Mouse (Mus musculus): ENCODE results near the gene Gm20388. TPM values are rescaled to one million over a fixed set of nuclear protein-coding genes. Genes with fewer than 3 reads are reported as not detected.

Gene Gm20388
- total RNA-seq, 1 experiment from 2014 or later: 35.7 TPM

GRCm38 (mm10) chr8:120872661-120873060 is 962.0 kb downstream of the Gm20388 start:
- ATAC-seq (replicated peaks; ENCODE audit: low read depth, poor library complexity, severe bottlenecking): no peak

DNA sequence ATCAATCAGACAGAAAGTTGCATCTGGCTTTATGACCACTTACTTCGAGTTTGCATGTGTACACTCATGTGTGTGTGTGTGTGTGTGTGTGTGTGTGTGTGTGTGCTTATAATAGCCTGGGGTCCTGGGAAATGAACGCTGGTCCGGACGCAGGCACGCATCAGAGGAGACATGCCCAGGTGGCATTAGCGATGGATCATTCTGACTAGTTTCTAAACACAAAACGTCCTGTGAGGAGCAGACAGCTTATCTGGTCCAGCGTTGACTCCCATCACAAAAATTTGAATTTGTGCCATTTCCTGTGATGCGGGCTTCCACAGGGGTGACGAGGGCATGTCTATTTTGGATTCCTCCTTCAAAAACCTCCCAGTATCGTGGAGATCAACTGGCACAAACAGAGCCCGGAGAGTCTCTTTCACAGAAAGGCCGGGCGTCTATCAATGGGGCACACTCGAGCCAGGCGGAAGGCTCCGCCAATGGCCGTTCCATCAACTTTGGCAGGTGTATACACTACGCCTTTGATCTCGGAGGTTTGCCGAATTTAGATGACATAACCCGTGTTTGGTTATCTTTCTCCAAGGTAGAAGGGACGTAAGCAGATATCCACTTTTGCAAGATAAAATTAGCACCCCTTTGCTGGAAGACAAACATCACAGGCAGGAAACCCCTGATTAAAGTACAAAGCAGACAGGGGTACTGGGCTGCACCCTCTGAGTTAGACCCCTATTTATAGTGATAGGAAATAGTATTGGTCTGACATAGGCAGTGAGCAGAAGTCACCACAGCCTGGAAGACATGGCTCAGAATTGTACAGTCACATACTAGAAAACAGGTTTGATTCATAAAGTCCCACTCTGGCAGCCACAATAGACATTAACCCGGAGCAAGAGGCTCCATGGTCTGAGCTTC is 965.6 kb downstream of the Gm20388 start:
- no peak for ATAC-seq (replicated peaks; ENCODE audit: low read depth, poor library complexity, severe bottlenecking)

DNA sequence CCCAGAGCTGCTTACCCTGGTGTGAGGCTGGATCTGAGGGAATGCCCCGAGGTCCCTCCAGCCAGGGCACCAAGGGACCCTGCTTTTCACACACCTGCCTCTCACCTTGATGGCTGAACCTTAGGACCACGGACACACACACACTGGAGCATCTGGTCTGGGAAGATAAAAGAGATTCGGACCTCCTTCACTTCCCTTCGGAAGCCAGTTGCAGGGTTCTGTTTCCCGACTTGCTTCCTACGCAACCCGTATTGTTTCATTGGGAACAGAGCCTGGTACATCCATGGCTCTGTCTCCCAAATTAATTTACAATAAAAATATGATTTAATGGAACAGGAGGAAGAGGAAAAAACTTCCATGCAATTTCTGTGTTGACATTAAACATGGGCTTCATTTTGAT is 966.4 kb downstream of the Gm20388 start:
- no peak for ATAC-seq (replicated peaks; ENCODE audit: low read depth, poor library complexity, severe bottlenecking)

GRCm38 (mm10) chr8:120879928-120880327 is 969.3 kb downstream of the Gm20388 start:
- ATAC-seq (replicated peaks; ENCODE audit: low read depth, poor library complexity, severe bottlenecking): no peak

DNA sequence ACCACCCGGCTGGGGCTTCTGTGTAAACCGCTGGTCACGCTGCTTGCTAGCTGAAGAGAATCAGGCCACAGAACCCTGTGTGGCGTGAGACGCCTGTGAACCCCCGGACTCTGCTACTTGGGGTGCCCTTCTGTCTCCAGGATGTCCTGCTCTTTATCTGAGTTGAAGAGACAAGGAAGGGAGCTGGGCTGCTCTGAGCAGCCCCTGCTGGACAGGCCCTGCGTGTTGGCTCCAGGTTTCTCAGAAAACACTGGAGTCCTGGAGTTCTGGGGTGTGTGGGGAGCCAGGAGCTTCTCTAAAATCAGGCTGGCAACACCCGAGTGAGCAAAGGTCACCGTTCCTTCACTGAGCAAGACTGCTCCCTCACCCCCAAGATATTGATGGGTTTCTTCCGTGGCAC is 971.0 kb downstream of the Gm20388 start:
- no peak for ATAC-seq (replicated peaks; ENCODE audit: low read depth, poor library complexity, severe bottlenecking)

- no peak for ATAC-seq (replicated peaks; ENCODE audit: low read depth, poor library complexity, severe bottlenecking)
These were observed 972.0 kb downstream of the Gm20388 start for GRCm38 (mm10) chr8:120882657-120883056.

DNA sequence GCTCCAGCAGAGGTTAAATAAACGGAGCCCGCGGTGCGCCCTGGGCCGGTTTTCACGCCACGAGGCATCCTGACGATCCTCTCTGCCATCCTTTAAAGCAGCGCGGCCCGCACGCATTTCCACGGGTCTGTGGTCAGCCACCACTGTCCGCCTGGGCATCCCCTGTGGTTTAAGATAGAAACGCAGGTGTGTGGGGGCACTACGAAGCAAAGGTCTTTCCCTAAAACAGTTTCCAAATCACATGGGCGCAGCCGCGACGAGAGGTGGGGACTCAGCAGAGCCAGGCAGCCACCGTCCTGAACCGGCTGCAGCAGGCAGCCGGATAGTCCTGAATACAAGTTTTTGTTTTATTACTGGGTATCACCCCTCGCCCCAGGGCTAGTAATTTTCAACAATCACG is 972.7 kb downstream of the Gm20388 start:
- no peak for ATAC-seq (replicated peaks; ENCODE audit: low read depth, poor library complexity, severe bottlenecking)

DNA sequence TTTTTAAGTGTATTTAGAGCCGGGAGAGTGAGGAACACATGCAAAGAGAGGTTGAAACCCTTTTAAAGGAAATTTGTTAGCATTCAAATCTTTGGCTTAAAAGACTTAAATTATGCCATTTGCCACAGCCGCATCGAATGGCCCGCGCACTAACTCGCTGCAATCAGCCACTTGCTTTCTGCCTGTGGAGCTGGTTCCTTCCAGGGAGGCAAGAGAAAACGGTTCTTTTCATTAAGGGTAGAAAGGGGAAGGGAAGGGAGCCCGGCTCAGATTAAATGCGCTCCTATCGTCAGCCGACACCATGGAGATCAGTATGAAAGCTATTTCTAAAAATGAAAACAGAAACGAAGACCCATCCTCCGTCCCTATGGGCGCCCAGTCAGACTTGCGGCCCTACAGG is 973.2 kb downstream of the Gm20388 start:
- no peak for ATAC-seq (replicated peaks; ENCODE audit: low read depth, poor library complexity, severe bottlenecking)

DNA sequence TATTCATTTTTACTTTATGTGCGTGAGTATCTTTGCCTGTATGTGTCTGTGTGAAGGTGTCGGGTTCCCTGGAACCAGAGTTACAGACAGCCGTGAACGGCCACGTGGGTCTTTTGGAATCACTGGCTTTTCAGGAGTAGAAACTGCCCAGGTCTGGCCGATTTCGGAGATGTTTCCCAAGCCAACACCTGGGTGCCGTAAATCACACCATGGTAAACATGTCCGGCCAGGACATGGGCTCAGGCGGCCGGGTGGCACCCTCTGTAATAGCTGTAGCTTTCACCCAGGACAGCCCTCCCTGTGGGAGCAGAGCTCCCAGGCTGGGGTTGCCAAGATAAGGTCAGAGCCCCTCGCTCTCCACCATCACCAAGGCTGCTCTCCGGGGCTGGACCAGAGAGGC is 974.2 kb downstream of the Gm20388 start:
- no peak for ATAC-seq (replicated peaks; ENCODE audit: low read depth, poor library complexity, severe bottlenecking)

DNA sequence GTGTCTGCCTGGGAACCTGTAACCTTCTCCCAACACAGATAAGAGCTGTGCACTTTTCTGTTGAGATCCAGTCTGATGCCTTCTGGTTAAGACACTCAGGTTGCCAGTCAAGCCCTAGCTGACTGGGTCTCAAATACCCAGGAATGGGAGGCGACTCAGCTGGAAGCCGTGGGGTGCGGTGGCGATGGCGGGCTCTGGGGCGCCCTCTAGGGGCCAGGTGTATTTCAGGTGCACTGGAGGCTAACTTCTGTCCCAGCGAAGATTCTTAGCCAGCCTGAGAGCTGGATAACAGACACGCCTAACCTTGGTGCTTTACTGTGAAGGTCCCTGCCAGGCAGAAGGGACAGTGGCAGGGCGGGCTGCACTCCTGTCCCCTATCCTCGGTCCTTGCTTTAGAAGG is 976.6 kb downstream of the Gm20388 start:
- no peak for ATAC-seq (replicated peaks; ENCODE audit: low read depth, poor library complexity, severe bottlenecking)

DNA sequence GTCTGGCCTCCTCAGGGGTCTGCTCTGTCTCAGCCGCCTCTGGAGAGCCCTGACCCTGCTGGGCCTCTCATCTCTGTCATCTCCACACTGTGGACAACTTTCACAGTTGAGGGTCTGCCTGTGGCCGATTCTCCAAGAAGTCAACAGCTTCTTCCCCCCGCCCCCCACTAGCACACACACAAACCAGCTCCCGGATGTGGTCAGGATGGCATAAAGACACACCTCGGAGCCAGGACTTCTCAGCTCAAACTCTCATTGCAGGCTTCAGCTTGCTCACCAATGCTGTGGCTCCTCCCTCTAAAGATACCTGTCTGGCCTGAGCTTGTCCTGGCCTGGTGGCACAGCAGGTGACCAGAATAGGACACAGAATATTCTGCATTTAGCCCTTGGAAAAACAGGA is 977.4 kb downstream of the Gm20388 start:
- no peak for ATAC-seq (replicated peaks; ENCODE audit: low read depth, poor library complexity, severe bottlenecking)

DNA sequence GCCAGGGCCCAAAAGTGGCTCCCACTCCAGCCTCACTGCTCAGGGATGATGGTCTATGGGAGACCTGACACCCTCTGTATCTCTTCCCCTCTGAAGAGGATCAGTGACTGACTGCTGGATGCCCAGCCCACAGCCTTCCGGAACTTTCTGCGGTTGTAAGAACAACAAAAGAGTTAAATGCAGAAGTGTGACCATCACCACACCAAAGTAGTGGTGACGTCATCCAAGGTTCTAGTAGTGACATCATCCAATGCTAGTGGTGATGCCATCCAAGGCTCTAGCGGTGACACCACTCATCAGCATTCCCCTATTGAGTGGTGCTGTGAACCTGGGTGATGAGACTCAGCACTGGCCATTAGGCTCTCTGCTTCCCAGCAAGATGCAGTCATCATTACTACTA is 978.5 kb downstream of the Gm20388 start:
- 0 out of 2 replicates have a peak, but pooled peaks have one; percentile 18 for ATAC-seq (replicated peaks; ENCODE audit: low read depth, poor library complexity, severe bottlenecking)

- no peak for ATAC-seq (replicated peaks; ENCODE audit: low read depth, poor library complexity, severe bottlenecking)
These were observed 979.4 kb downstream of the Gm20388 start for GRCm38 (mm10) chr8:120890068-120890467.

DNA sequence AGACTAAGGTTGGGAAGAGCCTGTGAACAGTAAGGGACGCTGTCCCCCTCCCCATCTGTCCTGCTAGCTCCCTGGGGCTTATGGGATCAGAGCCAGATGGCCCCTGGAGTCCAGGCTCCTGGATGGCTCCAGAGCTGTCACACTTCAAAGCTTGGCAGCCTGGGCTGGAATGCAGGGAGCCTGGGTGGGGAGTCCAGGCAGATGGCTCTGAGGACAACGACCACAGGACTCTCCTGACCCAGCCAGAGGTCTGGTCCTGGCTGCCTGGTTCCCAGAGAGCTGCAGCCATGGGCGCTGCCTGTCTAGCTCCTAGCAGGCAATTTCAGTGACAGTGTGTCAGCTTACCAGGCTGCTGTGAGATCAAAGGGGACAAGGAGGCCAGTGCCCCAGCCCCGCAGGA is 984.4 kb downstream of the Gm20388 start:
- no peak for ATAC-seq (replicated peaks; ENCODE audit: low read depth, poor library complexity, severe bottlenecking)

DNA sequence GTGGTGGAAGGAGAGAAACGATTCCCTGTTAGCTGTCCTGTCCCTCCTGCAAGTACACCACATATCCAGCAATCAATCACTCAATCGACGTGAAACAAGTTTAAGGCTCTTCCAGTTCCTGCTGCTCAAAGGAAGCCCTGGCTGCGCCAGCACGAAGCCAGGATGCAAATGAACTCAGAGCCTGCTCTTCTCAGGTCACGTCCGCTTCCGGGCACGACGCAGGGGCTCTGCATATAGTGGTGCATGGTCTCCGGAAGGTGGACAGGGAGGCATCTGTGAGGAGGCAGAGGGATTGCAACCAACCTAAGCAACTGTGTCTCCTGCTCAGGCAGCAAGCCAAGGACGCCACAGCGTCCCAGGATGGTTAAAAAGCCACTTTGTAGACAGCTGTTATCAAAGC is 985.0 kb downstream of the Gm20388 start:
- ATAC-seq (replicated peaks; ENCODE audit: low read depth, poor library complexity, severe bottlenecking): no peak

DNA sequence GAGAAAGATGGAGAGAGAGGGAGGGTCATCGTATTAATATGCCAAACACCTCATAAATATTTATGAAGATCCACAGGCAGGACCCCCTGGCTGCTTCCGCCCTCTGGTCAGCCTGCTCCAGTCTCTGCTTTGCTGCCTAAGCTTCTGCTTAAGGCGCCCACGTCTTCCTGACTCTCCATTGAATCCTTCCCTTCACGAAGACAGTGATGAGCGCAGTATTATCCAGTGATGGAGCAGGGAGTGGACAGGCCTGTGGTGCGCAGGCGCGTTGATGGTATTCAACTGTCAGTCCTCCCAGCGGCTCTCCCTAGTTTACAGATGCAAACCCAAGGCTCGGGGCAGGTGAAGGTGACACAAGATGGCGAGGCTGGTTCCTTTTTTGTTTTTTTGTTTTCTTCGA is 985.6 kb downstream of the Gm20388 start:
- no peak for ATAC-seq (replicated peaks; ENCODE audit: low read depth, poor library complexity, severe bottlenecking)

DNA sequence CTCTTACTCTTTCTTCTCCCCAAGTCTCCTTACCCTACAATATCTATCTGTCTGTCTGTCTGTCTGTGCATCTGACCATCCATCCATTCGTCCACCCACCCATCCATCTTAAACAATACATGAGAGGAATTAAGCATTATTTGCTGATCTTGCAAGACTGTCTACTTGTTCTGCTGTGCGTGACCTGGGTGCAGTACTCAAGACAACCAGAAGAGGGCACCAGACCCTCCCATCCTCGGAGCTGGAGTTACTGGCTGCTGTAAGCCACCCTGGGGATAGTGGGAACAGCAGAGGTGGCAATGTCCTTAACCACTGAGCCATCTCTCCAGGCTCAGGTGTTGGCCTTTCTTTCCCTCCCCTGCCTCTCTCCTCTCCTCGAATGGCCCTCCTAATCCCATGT is 987.4 kb downstream of the Gm20388 start:
- 0 out of 2 replicates have a peak, but pooled peaks have one; percentile 47 for ATAC-seq (replicated peaks; ENCODE audit: low read depth, poor library complexity, severe bottlenecking)

DNA sequence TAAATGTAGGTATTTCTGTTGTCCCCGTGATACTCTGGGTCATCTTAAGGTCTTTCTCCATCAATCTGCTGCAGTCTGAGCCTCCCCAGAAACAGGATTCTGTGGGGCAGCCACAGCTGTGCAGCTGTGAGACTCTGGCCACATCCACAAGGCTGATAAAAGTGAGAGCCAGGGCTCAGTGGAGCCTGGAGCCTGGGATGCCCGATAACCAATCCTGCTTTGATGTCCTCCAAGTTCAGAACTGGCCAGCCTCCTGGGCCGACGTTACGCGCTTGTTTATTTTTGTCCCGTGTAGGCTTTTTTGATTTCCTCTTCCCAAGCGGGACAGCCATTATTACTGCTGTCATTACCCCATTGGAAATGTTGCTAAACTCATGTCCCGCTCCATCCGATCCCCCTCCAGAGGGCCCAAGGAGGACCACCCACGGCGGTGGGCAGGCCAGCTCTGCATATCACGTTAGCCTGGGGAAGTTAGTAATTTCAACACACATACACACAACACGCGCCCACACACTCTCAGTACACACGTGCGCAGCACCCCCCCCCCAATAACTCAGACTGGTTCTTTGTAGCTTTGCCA is 988.3 kb downstream of the Gm20388 start:
- ATAC-seq (replicated peaks; ENCODE audit: low read depth, poor library complexity, severe bottlenecking): no peak

DNA sequence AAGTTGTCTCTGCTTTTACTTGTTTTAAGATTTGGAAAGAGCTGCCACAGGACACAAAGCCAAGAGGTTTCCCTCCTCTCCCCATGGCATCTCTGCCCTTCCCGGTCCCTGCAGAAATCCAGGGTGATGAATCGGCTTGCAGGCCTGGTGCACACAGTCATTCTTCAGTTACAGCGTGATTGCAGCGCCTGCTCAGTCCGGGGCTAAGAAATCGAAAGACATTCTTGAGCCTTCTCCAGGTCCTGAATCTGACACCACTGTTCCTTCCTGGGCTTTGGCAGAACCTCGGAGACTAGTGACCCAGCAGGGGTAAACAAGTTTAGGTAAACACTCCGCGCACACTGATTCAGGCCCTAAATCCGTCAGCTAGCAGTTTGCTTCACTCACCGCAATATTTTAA is 991.7 kb downstream of the Gm20388 start:
- no peak for ATAC-seq (replicated peaks; ENCODE audit: low read depth, poor library complexity, severe bottlenecking)

DNA sequence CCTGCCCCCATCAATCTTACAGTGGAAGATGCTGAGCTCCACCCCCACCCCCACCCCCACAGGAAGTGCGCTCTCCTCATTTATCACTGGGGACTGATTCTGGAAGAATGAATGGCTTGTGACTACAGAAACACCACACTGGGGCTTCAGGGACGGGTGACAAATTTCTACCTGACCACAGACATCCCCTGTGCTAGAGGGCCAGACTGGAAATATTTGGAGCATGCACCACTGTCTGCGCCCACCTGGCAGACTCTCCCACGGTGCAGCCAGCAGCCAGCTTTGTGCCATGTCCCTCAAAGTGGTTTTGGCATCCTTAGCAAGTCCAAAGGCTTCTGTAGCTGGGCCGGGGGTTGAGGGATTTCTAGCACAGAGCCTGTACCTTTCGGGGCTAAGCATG is 997.0 kb downstream of the Gm20388 start:
- ATAC-seq (replicated peaks; ENCODE audit: low read depth, poor library complexity, severe bottlenecking): no peak

GRCm38 (mm10) chr8:120910936-120911335 is 1000.3 kb downstream of the Gm20388 start:
- ATAC-seq (replicated peaks; ENCODE audit: low read depth, poor library complexity, severe bottlenecking): no peak

- no peak for ATAC-seq (replicated peaks; ENCODE audit: low read depth, poor library complexity, severe bottlenecking)
These were observed 1001.8 kb downstream of the Gm20388 start for GRCm38 (mm10) chr8:120912463-120912862.

Measured in common myeloid progenitor, adult 5-6 weeks (primary cell).